Mouse (Mus musculus) heart, adult 11 months (tissue): ENCODE data around the gene Hba-a1.
A peak's percentile ranks its signal among the peaks of the same experiment; 100 is the strongest.

Experiments
- DNase-seq: peaks from one replicate; pipeline ENCODE4 v3.0.0; 2022

The Hba-a1 gene

DNA sequence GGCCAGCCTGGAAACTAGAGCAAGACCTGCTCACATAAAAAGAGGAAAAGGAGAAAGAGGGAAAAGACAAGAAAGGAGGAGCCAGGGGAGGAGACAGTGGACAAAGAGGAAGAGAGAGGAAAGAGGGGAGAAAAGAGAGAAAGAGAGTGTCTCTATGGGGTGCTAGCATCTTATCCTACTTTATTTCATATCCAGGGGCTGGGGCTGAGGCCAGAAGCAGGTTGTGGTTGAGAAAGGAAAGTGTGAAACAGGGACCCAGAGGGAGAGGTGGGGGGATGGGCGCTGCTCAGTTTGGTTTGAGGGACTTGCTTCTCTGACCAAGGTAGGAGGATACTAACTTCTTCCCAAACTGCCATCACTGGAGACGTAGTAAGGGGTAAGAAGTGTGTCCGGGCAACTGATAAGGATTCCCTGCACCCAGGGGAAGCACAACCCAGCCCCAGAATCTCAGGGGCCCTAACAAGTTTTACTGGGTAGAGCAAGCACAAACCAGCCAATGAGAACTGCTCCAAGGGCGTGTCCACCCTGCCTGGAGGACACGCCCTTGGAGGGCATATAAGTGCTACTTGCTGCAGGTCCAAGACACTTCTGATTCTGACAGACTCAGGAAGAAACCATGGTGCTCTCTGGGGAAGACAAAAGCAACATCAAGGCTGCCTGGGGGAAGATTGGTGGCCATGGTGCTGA lies at the start of gene Hba-a1:
TSS of gene Hba-a1 (plus strand) at position 421 of the 687 bp plus-strand sequence.
- peak; percentile 76 for DNase-seq

- DNase-seq, result peak; percentile 96
These were observed 49.4 kb upstream of the Hba-a1 start for GRCm38 (mm10) chr11:32233895-32234294.

DNA sequence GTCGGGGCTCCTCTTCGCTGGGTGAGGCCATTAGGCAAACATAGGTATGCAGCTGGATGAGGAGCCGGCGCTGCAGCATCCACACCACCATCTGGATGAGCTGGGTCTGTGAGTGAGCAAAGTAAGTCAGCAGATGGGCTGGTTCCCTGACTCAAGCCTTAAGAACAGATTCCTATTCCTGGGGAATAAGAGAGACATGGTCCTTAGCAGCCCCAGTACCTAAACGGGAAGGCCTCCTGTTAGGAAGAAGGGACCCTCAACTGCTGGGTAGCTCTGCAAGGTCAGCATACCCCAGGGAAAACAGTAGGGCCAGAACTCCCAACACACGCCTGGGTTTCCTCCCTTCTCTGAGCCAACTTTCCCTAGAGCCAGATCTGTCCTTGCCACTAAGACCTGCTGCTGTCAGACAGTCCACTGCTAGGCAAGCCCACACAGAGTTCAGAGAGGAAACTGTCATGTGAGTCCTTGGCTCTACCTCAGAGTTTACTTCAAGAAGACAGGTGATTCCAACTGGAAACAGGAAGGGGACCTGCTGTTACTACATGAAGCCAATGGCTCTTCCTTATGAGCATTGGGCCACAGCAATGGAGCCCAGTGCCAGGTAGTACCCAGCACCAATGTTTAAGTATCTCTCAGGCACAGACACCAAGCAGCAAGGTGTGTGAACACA lies 48.4 kb upstream of the Hba-a1 start:
- DNase-seq, result no peak

GRCm38 (mm10) chr11:32235646-32236045 lies 47.7 kb upstream of the Hba-a1 start:
- peak; percentile 97 for DNase-seq

DNA sequence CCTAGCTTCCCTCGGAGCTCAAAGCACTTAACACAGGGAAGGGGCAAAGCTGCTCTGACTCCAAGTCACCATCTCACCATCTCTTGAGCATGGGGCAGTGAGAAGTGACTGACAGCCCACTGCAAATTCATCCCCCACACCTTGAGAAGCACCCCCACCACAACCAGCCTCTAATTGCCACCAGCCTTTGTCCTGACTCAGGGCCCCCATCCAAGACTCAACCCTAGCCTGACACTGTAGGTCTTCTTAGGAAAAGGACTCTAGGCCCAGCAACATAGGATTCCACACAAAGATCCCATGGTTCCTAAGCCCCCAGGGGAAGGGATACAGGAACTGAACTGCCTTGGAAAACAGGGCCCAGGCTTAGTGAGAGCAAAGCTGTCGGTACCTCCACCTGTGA lies 47.2 kb upstream of the Hba-a1 start:
- DNase-seq, result no peak

- peak; percentile 94 for DNase-seq
These were observed 46.5 kb upstream of the Hba-a1 start for GRCm38 (mm10) chr11:32236712-32237410.

DNA sequence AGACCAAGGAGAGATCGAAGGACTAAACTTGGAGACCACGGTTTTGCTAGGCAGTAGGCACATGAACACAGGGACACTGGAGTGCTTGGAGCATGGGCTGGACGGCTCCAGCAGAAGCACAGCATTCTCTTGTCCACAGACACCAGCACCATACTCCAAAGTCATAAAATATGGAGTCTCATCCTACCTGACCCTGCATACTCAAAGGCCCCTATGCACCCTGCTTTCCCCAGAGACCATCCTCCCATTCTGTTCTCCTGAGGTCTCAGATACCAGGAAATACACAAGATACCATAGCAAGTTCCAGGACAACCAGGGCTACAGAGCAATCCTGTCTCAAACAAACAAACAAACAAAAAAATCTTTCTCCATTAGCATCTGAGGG lies 45.9 kb upstream of the Hba-a1 start:
- DNase-seq, result no peak

GRCm38 (mm10) chr11:32238093-32238860 lies 45.0 kb upstream of the Hba-a1 start:
- peak; percentile 97 for DNase-seq

GRCm38 (mm10) chr11:32241391-32241790 lies 41.9 kb upstream of the Hba-a1 start:
- DNase-seq, result no peak

- DNase-seq, result no peak
These were observed 41.1 kb upstream of the Hba-a1 start for GRCm38 (mm10) chr11:32242209-32242608.

DNA sequence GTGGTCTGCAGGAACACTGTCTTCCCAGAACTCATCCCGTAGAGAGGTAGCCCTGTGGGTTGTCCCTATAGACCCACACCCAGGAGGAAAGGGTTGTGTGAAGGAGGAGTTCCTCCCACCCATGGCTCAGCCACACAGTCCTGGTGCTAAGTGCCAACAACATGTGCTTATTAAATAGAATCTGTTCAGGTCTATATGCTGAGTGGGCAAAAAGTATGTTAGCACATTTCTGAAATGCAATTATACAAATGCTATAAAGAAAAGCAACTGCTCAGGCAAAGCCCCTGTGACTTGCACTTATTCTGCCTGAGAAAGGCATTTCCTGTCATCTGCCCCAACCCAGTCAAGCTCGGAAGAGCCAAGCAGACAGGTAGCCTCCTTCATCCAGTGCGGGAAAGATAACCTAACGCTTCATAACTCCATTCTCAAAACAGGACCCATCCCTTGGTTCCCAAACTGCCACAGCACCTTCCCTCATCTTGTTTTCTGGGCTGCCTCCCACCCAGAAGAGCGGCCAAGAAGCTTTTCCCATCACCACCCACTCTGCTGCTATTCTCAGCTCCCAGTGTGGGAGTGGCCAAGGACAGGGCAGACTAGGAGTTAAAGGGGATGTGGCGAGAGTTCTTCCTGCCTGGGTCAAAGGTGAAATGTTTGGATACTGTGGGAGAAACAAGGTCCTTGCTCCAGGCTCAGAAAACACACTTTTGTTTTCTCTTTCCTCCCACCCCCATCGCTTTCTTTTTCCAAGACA lies 39.9 kb upstream of the Hba-a1 start:
- peak; percentile 95 for DNase-seq

DNA sequence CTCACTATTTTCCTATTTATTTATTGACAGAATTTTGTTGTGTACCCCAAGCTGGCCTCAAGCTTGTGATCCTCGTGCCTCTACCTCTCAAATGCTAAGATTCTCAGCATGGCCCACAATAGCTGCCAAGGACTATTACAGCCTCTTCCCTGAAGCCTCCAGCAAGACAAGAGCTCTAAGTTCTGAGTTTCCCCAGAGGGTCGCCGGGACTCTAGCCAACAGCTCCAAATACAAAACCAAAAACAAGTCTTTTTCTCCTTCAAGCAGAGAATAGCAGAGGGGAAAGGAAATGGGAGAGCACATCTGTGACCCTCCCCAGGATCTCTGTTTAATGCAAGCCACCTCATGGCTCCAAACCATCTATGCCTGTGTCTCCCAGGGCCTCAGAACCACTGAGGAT lies 39.2 kb upstream of the Hba-a1 start:
- peak; percentile 94 for DNase-seq

DNA sequence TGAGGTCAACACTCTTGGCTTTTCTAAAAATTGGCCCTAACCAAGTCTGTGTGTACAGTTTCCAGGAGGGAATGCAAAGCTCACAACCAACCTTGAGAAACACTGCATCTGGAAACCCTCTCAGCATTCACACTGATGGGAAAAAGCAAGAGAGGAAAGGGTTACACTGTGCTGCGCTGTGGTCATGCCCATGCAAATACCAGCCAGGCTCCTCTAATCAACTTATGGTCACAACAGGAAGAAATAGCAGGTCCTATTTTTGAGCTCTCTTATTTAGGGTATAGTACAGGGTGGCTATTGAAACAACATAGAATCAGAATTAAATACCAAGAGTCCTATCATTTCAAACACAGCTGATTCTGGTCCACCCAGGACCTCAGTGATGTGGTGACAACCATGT lies 38.7 kb upstream of the Hba-a1 start:
- DNase-seq, result no peak

- no peak for DNase-seq
These were observed 37.7 kb upstream of the Hba-a1 start for GRCm38 (mm10) chr11:32245614-32246013.

- DNase-seq, result no peak
These were observed 36.2 kb upstream of the Hba-a1 start for GRCm38 (mm10) chr11:32247068-32247467.

DNA sequence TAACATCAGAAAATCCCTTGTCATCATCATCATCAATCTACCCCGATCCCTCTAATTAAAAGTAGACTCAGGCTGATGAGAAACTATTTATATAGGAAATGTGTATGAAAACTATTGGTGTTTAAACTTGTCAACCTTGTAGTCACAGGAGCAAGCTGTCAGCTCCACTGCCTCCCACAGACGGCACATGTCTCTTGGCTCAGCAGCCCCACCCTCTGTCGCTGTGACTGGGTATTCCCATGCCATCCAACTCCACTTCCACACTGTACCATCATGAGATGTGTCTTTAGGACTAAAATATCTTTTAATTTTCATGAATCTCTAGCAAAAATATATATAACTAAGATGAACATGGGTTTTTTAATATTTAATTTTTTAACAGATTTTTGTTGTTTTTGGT lies 35.0 kb upstream of the Hba-a1 start:
- DNase-seq, result peak; percentile 57

DNA sequence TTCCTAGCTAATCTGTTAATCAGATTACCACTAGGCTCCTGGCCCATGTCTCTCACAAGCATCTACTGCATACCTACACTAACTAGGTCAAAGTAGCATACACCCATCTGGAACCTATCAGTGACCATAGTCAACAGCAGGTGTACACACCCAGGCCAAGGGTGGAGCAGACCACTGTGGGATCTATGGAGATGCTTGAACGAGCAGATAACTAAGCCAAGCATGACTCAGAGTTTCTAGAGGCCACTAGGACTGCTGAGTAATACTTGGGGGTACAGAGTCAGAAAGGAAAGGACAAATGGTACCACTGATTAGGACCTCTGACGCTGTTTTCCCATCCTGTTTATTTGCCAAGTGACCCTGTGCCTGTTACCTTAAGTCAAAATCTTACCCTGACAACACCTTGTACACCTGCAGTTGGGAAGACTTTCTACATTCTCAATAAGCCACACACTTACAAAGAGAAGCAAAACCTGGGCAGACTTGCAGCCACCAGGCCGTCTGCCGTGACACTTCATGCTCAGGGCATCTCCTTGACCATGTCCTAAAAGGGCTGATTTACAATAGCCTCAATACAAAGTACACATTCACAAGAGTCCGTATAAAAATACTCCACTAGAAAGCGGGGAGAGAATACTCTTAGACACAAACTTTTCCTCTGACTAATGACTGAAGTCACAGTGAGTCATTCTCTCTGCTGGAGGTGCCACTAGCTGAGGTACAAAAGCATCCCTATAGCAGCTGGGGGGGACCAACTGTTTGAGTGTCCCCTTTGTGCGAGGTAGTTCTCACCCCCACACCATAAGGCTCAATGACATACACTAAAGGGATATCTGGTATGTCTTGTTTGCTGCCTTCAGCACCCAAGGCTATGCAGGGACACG lies 32.2 kb upstream of the Hba-a1 start:
- DNase-seq, result peak; percentile 79

- peak; percentile 76 for DNase-seq
These were observed 30.2 kb upstream of the Hba-a1 start for GRCm38 (mm10) chr11:32253121-32253520.

DNA sequence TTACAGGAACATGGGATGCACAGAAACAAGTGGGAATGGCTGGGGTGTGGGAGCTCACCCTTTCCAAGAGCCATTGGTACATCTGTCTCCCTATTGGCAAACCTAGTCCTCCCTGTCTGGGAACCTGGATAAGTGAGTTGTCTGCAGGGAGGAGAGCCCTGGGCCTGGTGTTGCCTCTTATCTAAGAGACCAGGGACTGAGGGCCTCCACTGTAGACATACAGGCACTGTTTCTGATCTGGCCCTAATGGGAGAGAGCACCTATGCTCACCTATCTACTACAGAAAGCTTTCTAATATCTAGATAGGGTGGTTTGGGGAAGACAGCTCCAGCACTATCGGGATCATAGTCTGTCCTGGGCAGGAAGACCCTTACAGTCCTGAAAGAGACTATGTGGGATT lies 27.2 kb upstream of the Hba-a1 start:
- peak; percentile 42 for DNase-seq

- DNase-seq, result no peak
These were observed 26.7 kb upstream of the Hba-a1 start for GRCm38 (mm10) chr11:32256566-32256965.

GRCm38 (mm10) chr11:32262674-32263415 lies 20.5 kb upstream of the Hba-a1 start:
- no peak for DNase-seq
